Mouse (Mus musculus) forebrain, embryonic 16.5 days (tissue): ENCODE results near the gene Gm20458. TPM values are rescaled to one million over a fixed set of nuclear protein-coding genes. Genes with fewer than 3 reads are reported as not detected.

Experiments
- ATAC-seq: fragments of 200-750 bp; cut with Nextera tagmentation; 2 replicates; pipeline ENCODE4 v1.8.0; 2017; ENCODE audit warnings: mild to moderate bottlenecking, moderate library complexity
- H3K27ac ChIP-seq: fragments of 300-500 bp; sonication (generic); 2 replicates; pipeline ENCODE4 v1.5.1; 2014; ENCODE audit warnings: low read length, control low read depth
- H3K27me3 ChIP-seq: fragments of 300-500 bp; sonication (generic); replicated peaks from 2 replicates; pipeline ENCODE4 v1.6.1; 2014; ENCODE audit warnings: low read length; ENCODE audit not compliant: control insufficient read depth, insufficient read depth
- H3K36me3 ChIP-seq: fragments of 300-500 bp; sonication (generic); 2 replicates; pipeline ENCODE4 v1.6.1; 2014; ENCODE audit not compliant: control insufficient read depth, insufficient read depth
- H3K4me1 ChIP-seq: fragments of 300-500 bp; sonication (generic); replicated peaks from 2 replicates; pipeline ENCODE4 v1.6.1; 2014; ENCODE audit warnings: low read length; ENCODE audit not compliant: control insufficient read depth, insufficient read depth
- H3K4me2 ChIP-seq: fragments of 300-500 bp; sonication (generic); 2 replicates; pipeline ENCODE4 v1.6.1; 2014; ENCODE audit warnings: mild to moderate bottlenecking, low read length, control low read depth
- H3K4me3 ChIP-seq: fragments of 300-500 bp; sonication (generic); replicated peaks from 2 replicates; pipeline ENCODE4 v1.5.1; 2014; ENCODE audit warnings: mild to moderate bottlenecking, low read length, control low read depth
- H3K9ac ChIP-seq: fragments of 300-500 bp; sonication (generic); replicated peaks from 2 replicates; pipeline ENCODE4 v1.6.1; 2014; ENCODE audit warnings: low read depth, low read length, control low read depth
- H3K9me3 ChIP-seq: fragments of 300-500 bp; sonication (generic); 2 replicates; pipeline ENCODE4 v1.6.1; 2016; ENCODE audit warnings: low read length; ENCODE audit not compliant: control insufficient read depth
- WGBS: fragments of 180-500 bp; shearing (Covaris S2); extraction: QIAGEN DNeasy Blood & Tissue Kit; methylation state at CpG from one replicate; pipeline ENCODE4 v1.1.7; 2014; 5-methylcytosine and 5-hydroxymethylcytosine counted together
- polyA plus RNA-seq: library from polyadenylated mRNA; unstranded; fragments of >200 nt; fragmentation: Nextera tagmentation; extraction: Ambion mirVana; gene quantifications from 2 replicates; pipeline ENCODE4 v1.2.1, GENCODE M21; 2015

Gene Gm20458
- polyA plus RNA-seq, 1 experiment from 2014 or later, result 11.4 TPM

- H3K9me3 ChIP-seq, result no peaks in the 10 kb centered on the region
- ATAC-seq, result no peak
- no peak overlapping the region for H3K9ac ChIP-seq
- no peak overlapping the region for H3K4me2 ChIP-seq
- H3K36me3 ChIP-seq, result no peaks in the 10 kb centered on the region
- no peak overlapping the region for H3K4me3 ChIP-seq
- no peaks in the 10 kb centered on the region for H3K4me1 ChIP-seq
- H3K27ac ChIP-seq, result no peak overlapping the region
- WGBS, result 64% methylated on average over 9 of the region's 9 CpGs
- no peaks in the 10 kb centered on the region for H3K27me3 ChIP-seq
Measured at GRCm38 (mm10) chr2:164431676-164432465, 28.9 kb upstream of the Gm20458 start.

- Histone ChIP-seq H3K4me3 (no peak overlapping the region), H3K4me1 (no peaks in the 10 kb centered on the region), H3K4me2 (no peak overlapping the region), H3K36me3 (no peaks in the 10 kb centered on the region), H3K9me3 (no peaks in the 10 kb centered on the region), H3K27ac (no peak overlapping the region), H3K27me3 (no peaks in the 10 kb centered on the region), H3K9ac (no peak overlapping the region)
- ATAC-seq, result no peak
- WGBS, result 39% methylated on average over 22 of the region's 22 CpGs
Measured at GRCm38 (mm10) chr2:164432541-164433191, 28.1 kb upstream of the Gm20458 start.

- Histone ChIP-seq H3K4me1 (no peaks in the 10 kb centered on the region), H3K4me2 (no peak overlapping the region), H3K9ac (no peak overlapping the region), H3K36me3 (no peaks in the 10 kb centered on the region), H3K4me3 (no peak overlapping the region), H3K9me3 (no peaks in the 10 kb centered on the region), H3K27me3 (no peaks in the 10 kb centered on the region), H3K27ac (no peak overlapping the region)
- ATAC-seq, result no peak
- 87% methylated on average over 9 of the region's 9 CpGs for WGBS
Measured at GRCm38 (mm10) chr2:164433278-164433895, 27.4 kb upstream of the Gm20458 start.

- H3K36me3 ChIP-seq, result no peaks in the 10 kb centered on the region
- H3K4me2 ChIP-seq, result no peak overlapping the region
- H3K9me3 ChIP-seq, result no peaks in the 10 kb centered on the region
- no peaks in the 10 kb centered on the region for H3K27me3 ChIP-seq
- no peak for ATAC-seq
- H3K4me1 ChIP-seq, result no peaks in the 10 kb centered on the region
- no peak overlapping the region for H3K4me3 ChIP-seq
- no peak overlapping the region for H3K9ac ChIP-seq
- 87% methylated on average over 3 of the region's 3 CpGs for WGBS
- H3K27ac ChIP-seq, result no peak overlapping the region
Measured at GRCm38 (mm10) chr2:164434681-164435080, 26.1 kb upstream of the Gm20458 start.

GRCm38 (mm10) chr2:164435216-164436090 lies 25.3 kb upstream of the Gm20458 start:
- H3K9ac ChIP-seq, result no peak overlapping the region
- no peaks in the 10 kb centered on the region for H3K4me1 ChIP-seq
- no peak overlapping the region for H3K4me2 ChIP-seq
- whole genome bisulfite sequencing, result 67% methylated on average over 5 of the region's 5 CpGs
- no peaks in the 10 kb centered on the region for H3K36me3 ChIP-seq
- H3K9me3 ChIP-seq, result no peaks in the 10 kb centered on the region
- no peak for ATAC-seq
- H3K4me3 ChIP-seq, result no peak overlapping the region
- no peak overlapping the region for H3K27ac ChIP-seq
- H3K27me3 ChIP-seq, result no peaks in the 10 kb centered on the region

GRCm38 (mm10) chr2:164436215-164436913 lies 24.4 kb upstream of the Gm20458 start:
- Histone ChIP-seq H3K4me3 (no peak overlapping the region), H3K4me2 (no peak overlapping the region), H3K27ac (no peak overlapping the region), H3K9me3 (no peaks in the 10 kb centered on the region), H3K4me1 (no peaks in the 10 kb centered on the region), H3K36me3 (no peaks in the 10 kb centered on the region), H3K27me3 (no peaks in the 10 kb centered on the region), H3K9ac (no peak overlapping the region)
- 22% methylated on average over 8 of the region's 8 CpGs for WGBS
- ATAC-seq, result no peak

GRCm38 (mm10) chr2:164436961-164437360 lies 23.8 kb upstream of the Gm20458 start:
- Histone ChIP-seq H3K9ac (no peak overlapping the region), H3K4me2 (no peak overlapping the region), H3K9me3 (no peaks in the 10 kb centered on the region), H3K36me3 (no peaks in the 10 kb centered on the region), H3K4me3 (no peak overlapping the region), H3K4me1 (peaks cover under 1% of the 10 kb centered on the region; the same call in 1 of the 2 replicates), H3K27ac (no peak overlapping the region), H3K27me3 (peaks cover under 1% of the 10 kb centered on the region; the same call in 1 of the 2 replicates)
- no peak for ATAC-seq
- WGBS, result 68% methylated on average over 3 of the region's 3 CpGs

- Histone ChIP-seq H3K27me3 (peaks cover 4% of the 10 kb centered on the region; the same call in 1 of the 2 replicates), H3K36me3 (no peaks in the 10 kb centered on the region), H3K4me3 (no peak overlapping the region), H3K9me3 (no peaks in the 10 kb centered on the region), H3K27ac (no peak overlapping the region), H3K4me2 (no peak overlapping the region), H3K9ac (no peak overlapping the region), H3K4me1 (peaks cover 8% of the 10 kb centered on the region)
- ATAC-seq, result no peak
- WGBS, result 87% methylated on average over 6 of the region's 6 CpGs
Measured at GRCm38 (mm10) chr2:164437710-164438109, 23.1 kb upstream of the Gm20458 start.
